Mouse (Mus musculus) layer of hippocampus, postnatal 36 days (tissue): Measurements from ENCODE around the gene Ube2o. TPM values are rescaled to one million over a fixed set of nuclear protein-coding genes. Genes with fewer than 3 reads are reported as not detected.

ENCODE experiments used
- DNase-seq, 2 experiments: peaks; one replicate each; pipeline ENCODE4 v3.0.0; 2022
- total RNA-seq, 2 experiments: library from RNA; stranded (reverse); gene quantifications; 2 replicates each; pipeline ENCODE4 v1.2.3; 2021

Ube2o gene
- total RNA-seq, 2 experiments from 2014 or later = 91.3 to 98.8 TPM

DNA sequence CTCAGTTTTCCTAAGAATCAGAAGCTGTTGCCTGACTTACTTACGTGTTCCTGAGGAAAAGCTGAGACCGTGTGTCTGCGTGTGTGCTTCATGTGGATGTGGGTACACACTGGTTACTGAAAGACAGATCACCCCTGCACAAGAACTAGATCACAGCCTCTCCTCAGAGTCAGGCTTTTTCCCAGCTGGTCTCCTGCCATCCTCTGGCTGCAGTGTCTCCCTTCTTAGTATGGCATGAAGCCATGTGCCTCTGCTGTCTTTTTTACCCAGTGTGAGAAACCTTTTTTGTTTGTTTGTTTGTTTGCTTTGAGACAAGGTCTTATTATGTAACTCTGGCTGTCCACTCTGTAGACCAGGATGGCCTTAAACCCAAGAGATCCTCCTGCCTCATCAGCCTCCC, 2.0 kb downstream of the Ube2o start:
- no peak for DNase-seq

DNA sequence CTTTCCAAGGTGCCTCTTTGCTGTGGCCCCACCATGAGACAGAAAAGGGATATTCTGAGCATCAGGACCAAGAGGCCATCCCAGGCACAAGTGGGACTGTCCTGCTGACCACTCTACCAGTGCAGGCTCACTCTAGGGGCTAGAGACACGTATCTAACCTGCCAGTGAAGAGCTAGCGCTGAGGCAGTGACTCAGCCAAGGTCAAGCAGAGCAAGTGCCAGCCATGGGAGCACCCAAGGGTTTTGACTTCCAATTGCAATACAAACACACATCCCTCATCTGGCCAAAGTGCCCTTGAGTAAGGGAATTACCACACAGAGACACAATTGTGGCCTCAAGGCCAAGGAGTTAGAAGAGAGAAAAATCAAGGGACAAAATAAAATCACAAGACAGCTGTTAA, 5.9 kb downstream of the Ube2o start:
- DNase-seq = no peak

DNA sequence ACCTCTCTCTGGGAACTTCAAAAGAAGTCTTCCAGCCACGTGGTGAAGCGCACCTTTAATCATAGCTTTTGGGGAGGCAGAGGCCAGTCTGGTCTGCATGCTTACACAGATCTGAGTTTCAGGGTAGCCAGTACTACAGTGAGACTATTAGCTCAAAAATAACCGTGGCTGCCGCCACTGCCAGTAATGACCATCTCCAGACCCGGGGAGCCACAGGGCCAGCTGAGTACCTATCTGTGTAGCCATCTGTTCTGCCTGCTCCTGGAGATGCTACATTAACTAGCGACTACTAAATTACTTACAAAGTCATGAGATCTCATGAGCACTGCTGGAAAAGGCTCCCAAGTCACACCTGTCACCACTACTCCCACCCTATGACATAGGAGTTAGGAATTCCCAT, 6.3 kb downstream of the Ube2o start:
- no peak for DNase-seq

DNA sequence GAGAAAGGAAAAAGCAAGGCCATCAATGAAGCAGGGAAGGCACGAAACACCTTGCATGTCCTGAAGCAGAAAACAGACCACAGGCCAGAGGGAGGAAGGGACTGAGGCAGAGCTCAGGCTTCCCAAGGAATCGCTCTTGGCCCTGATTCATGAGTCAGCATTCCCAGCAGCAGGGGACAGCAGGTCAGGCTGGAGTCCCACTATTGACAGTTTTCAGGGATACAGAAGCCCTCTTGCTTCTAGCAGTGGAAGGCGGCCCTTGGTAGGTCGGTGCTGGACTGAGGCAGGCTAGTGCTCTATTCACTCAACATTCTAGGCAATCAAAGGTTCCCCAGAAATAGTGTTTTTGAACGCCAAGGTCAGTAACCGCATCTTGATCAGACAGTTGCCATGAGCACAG, 6.8 kb downstream of the Ube2o start:
- DNase-seq = no peak

DNA sequence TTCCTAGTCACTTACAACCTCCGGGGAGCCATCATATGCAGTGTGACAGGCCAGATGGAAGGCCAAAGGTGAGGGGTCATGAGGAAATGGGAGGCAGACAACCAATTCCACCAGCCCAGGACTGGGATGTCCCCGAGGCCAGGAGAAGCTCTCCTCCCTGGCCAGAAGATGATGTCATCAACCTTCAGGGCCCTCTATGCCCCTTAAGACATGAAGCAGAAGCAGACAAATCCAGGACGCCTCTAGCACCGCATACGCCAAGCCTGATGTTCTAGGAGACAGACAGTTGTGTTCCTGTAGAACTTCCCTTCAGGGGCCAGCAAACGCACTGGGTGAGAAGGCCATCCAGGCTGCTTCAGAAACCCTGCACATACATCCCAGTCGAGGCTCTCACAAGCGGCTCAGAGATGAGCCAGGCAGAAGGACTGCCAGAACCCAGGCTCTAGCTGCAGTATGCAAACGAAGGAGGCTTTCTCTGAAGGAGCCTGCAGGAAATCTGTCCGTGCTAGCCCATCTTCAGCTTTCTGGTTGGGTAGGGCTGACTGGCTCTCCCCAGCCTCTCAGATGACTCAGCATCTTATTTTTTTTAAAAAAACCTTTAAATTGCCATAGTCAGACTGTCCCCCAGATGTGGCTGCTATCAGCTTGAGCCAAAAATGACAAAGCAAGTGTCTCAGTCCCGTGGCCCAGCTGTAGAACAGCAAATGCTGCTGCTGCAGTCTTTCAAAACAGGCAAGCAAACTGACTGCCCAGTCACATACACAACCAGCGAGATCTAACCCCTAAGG, 8.3 kb downstream of the Ube2o start:
- peak; percentile 40 to 44 for DNase-seq

DNA sequence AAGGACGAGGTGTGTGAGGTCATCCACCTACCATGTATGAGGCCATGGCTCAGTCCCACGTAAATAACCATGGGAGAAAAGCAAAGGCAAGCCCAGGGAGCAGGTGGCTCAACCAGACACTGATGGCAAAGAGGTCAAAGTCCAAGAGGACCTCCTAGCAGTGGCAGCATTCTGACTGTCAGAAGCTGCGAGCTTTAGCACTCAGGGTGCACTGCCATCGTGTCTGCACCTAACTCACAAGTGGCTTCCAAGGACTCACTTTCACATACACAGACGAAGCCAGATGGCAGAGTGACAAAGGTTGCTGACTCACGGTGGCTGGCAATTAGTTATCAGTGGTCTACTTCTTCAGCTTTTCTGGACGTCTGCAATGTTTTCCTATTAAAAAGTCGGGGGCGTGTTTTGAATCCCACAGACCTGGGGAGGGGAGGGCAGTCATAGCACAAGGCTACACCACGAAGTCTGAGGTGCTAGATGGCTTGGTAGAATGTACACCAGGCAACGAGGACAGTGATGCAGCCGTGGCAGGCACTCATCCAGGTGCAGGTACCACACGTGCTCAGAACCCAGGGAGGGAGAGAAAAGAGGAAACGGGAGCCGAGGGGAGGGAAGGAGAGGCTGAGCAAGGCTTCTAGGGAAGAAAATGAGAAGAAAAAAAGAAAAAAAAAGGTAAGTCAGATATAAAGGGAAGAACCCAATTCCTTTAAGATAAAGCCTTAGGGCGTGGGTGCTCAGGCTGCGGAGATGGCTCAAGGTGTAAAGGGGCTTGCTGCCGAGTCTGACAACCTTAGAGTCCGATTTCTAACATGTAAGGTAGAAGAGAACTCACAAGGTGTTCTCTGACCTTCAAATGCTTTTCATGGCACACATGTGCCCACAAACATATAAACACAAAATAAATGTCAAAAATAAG, 9.2 kb downstream of the Ube2o start:
- DNase-seq = no peak

DNA sequence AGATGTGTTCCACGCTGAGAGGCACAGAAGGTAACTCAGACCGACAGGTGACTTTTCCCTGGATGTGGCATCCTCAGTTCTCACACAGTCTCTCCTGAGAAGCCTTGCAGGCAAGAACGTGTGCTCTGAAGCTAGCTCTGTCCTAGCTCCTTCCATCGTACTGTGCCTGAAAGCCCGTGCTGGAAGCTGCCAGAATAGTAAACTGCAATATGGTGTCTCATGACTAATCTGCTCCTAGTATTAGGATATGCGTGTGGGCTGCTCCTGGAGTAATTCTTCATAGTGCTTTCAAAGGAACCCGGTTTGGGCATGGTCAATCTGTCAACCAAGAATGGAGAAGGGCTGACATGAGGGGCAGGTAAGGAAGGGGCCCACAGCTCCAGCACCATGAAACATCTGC, 10.4 kb downstream of the Ube2o start:
- no peak for DNase-seq

DNA sequence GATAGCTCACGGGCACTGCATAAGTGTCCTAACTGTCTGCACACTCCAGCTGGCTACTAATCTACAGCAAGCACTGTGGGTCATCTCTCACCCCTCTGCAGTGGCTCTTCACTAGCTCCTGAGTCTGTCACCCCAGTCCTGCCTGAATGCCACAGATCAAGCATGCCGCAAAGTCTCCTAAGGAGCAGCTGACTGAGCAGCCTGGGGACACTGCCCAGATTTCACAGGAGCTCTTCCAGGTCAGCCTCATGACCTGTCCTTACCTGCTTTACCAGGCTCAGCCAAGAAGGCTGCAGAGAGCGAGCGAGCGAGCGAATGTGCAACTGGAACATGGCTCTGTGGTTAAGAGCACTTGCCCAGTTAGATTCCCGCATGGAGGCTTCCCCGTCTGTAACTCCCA, 13.7 kb downstream of the Ube2o start:
- no peak for DNase-seq

DNA sequence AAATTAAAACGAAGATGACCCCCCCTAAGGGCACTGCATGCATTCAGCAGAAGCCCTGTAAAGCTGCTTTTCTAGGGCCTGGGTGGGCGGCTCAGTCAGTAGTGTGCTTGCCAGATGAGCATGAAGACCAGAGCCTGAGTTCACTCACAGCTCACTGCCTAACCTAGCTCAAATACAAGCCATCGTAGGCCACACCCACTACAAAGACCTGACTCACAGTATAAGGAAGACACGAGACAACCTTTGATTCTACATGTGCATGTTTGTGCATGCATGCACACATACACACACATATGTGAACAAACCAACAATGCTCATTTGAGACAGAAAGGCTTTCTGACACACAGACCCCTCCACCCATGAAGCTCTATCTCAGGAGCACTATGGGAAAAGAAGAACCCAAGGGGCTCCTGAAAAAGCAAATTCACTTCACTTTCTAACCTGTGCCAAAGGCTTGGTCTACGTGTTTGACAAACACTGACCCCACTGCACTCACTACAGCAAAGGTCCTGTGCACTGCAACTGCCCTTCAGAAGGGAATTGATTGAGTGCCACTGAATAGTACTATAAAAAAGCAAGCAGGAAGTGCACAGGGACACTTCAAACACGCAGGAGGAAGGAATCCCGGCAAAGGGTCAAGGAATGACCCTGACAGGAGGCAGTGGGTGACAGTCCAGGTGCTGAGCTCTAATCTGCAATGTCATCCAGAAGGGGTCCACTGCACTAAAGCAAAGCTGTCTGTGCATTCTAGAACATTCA, 15.8 kb downstream of the Ube2o start:
- no peak for DNase-seq

DNA sequence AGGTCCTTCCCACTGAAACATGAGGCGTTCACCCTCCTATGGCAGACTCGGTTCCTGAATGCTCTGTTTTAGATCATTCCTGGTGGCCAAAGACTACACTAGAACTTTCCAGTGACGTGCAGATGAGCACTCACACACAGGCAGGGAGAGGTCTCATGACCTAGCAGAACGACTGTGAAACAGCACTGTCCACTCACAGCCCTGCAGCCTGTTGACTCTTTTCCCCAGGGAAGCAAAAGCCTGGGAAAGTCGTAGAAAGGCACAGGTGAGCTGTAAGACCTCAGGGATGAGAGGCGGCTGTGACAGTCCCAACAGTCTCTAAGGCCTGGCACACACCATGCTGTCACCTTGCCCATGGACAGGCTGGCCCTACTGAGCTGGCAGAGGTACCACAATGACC, 24.9 kb downstream of the Ube2o start:
- DNase-seq = no peak

DNA sequence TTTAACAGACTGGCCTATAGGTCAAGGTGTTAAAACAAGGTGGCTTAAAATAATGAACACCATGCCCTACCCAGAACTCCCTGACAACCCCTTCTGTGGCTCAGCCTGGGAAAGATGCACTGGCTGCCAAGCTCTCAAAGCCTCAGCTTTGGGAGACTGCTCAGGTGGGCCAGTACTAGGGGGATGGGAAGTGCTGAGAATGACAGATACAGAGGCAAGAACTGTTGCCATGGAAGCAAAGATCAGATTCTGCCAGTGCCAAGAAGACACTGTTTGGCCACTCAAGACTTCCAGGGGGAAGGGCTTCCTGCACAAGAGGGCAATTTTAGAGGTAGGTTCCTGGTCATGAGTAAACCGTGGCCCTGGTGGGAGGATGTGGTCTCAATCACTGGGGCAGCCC, 25.7 kb downstream of the Ube2o start:
- no peak for DNase-seq

DNA sequence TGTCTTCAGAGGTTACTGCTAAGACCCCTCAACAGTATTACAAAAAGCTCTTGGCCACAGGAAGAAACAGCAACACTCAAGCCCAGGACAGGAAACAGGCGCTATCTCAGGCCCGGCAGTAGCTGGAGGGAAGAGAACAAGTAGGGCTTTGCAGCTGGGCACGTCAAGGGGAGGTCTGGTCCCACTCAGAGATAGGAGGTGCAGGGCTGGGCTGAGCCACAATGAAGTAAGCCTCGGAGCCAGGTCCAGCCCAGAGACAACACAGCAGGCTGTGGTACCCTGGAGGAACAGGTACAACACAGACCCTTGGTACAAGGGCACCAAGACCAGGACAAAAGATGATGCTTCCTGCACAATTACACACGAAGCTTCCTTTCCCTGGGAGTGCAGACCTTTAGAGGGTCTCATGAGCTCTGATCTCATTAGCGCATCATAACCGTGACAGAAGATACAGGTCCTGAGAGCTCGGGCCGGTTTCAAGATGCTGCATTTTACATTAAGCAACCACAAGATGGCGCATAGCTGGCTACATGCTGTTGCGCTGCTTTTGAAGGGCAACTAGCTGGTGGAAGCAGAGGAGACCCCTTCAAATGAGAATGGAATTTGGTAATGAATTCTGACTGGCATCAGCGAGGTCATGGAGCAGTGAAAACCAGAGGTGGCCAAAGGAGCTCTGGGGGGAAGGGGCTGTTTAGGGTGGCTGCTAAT, 26.9 kb downstream of the Ube2o start:
- DNase-seq = no peak

DNA sequence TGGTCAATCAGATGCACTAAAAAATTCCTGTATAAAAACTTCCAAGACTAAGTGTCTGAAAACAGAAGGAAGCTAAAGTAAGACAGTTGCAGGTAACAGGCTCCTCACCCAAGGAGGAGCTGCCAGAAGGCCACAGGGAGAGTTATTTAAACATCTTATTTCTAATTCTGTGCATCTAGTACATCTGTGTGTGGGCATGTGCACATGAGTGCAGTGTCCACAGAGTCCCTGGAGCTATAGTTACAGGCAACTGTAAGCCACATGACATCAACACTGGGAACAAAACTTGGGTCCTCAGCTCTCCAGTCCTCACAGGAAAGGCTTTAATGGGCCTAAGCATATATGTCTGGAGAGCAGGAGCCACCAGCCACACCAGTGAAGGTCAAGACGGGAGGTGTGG, 29.1 kb downstream of the Ube2o start:
- no peak for DNase-seq

DNA sequence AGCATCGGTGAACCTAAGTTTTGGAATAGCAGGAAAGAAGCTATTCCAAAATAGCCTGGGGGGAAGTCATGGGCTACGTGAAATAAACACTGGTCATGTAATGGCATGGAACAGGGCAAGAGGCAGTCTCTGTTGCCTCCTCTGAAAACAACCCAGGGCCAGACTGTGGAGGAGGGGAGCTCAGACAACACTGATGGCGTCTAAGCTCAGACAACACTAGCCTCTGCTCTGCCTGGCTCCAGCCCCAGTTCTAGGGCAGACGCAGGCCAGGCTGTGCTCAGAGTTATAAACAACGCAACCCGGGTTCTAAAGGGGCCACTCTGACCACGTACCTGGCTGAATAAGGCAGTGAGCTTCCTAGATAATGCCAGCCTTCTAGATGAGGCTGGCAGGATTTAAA, 30.5 kb downstream of the Ube2o start:
- no peak for DNase-seq

DNA sequence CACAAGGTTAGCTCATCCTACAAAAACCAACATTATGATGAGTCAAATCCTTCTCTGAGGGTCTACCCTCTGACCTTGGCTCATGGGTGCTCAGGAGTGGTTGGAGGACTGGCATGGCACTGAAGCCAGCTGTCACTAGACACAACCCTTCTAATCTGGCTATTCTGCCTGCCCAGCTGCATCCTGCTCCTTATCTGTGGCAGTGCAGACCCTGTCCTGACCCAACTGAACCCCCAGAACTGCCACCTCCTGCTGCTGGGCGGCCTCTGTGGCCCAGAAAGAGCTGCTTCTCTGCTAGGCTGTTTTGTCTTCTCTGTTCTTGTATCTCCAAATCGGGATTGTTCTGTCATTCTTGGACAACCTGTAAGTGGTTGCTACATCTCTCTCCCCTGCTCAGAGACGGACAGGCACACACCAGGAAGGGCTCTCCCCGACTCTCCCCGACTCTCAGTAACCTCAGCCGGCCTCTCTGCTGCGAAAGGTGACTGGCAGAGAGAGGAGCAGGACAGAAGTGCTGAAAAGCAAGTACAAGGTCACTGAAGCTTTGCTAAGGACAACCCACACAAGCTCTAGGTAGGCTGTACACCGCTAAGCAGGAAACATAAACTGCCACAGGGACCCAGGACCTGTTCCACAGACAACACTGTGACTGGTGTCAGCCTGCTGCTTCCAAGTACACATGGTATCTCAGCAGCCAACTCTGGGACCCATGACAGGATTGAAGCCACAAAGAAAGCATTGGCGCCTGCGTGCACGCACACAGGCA, 31.8 kb downstream of the Ube2o start:
- no peak for DNase-seq

DNA sequence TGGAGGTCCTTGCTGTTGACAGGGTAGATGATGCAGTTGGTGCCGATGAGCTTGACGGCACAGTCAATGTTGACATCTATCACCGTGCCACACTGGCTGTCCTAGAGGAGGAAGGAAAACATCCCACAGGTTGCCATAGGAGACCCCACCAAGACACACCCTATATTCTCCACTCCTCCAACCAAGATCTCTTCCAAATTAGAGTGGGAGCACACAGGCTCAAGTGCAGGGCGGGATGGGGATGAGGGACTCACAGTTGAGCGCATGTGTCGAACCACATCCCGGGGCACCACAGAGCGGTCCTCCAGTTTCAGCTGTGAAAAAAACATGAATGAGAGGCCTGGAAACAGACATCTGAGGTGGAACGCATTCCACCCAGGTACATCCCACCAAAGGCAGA, 32.5 kb downstream of the Ube2o start:
- no peak for DNase-seq

DNA sequence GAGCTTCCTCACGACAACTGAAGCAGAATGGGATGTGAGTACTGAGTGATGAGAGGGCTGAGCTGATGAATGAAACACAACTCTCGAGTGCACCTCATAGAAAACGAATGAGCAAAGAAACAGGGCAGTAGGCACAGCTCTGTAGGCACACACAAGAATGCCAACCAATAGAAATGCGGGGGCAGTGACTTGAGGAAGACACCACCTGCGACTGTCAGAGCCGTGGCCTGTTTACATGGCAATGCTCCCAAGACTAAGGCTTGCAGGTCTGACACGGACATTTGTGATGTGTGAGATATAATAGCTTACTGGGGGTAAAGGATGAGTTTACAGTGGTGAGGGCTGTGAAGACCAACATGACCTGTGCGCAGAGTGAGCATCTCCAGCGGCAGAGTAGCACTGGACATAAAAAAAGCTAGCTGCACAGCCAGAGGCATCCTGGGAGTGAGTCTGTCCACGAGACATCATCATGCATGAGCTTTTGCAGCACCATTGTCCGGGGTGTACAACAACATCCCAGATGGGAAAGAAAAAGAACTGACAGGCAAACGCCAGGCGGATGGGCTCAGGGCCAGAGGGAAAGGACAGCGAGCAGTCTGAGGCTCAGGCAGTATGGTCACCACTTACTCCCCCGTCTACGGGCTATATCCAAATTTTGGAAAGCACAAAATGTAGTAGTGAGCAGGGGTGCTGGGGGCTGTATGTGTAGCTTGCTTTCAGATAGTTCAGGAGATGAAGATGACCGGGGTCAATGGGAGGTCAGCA, 33.8 kb downstream of the Ube2o start:
- no peak for DNase-seq

DNA sequence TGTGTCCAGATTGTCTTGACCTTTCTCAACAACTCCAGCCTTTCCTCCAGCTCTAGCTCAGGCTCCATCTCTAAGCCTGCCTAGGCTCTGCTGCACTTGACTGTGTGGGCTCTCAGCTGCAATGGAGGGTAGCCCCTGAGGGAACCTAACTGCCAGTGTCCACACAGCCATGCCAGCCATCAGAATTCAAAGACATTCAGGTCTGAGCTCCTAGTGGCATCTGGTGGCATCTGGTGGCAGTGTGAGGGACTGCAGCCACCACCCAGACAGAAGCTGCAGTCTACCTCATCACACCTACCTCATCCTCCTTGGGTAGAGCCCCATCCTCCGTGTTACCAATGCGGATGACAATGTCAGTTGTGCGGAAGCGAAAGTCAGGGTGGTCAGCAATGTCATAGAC, 38.1 kb downstream of the Ube2o start:
- DNase-seq = no peak

DNA sequence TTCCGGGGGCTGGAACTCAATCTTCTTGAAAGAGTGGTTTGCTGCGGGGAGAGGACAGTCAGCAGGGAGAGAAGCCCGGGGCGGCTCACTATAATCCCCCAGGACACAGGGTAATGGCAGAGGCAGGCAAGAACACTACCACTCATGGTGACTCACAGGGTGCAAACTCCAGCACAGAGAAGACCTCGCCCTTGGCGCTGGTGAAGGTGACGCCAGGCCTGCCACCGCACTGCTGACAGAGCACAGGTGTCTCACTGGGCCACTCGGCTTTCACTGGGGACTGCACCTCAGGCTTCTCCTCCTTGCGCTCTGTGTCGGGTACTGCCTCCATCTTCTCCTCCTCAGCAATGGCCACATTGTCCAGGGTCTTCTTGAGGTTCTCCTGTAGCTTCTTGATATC, 40.1 kb downstream of the Ube2o start:
- DNase-seq = no peak

DNA sequence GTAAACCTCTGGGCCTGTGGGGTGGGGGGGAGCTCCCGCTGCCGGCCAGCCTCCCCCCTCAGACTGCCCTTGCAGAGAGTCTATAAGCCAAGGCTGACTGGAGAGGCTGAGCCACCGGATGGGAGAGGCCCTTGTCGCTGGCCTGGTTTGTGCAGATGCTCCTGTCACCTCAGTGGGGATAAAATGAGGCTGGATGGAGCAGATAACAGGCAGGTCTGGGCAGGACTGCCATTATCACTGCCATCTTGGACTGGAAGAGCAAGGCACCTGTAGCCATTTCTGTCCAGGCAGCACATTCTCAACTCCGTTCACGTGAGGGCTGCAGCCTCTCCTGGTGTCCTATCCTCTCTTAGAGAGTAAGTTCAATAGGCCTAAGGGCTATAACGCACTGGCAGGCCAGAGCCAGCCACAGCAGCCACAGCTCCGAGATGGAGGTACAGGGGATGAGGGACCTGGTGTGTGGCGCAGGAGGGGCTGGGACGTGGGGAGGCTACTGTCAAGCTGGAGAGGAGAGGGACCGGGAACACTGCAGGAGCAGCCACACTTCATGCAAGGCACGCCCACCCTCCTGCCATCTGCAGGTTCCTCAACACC, 43.0 kb downstream of the Ube2o start:
- DNase-seq = no peak
